ENCODE assay signal across 8 mouse cellular contexts in the genomic region with DNA sequence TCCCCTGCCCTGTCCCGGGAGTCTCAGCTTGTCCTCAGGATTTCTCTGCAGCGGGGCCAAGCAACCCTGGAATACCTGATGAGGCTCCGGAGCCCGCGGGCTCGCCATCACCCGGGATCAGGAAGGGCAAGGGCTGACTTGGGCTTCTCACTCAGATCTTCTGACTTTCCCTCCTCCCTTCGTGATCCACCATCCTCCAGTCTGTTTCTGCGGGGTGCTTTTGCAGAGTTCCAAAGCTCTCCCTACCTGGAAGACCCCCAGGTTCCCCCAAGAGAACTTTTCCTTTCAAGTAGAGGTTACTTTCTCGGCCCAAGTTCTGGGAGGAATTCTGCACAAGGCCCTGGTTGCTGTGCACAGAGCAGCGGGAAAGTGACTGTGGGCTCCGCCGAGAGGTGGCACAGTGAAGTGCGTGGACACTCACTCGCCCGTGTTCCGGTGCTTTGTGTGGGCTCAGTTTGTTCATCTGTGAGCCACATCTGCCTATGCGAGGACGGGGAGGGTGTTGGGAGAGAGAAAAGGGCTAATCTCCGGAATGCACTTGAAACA. TPM values are rescaled to one million over a fixed set of nuclear protein-coding genes. Genes with fewer than 3 reads are reported as not detected.
DNase-seq lines count a peak whose midpoint lies in the region; ATAC-seq and TF ChIP-seq lines count a peak whose summit lies in the region.

No protein-coding gene starts in this region.

- no peaks in the 10 kb centered on the region for H3K36me3 ChIP-seq in ES-Bruce4 (ENCODE audit: control insufficient read depth, insufficient read depth, low read length, poor library complexity, severe bottlenecking)
- no peaks in the 10 kb centered on the region for H3K36me3 ChIP-seq in forebrain, embryonic 10.5 days (replicated peaks)
- no peaks in the 10 kb centered on the region for H3K36me3 ChIP-seq in heart, postnatal 0 days (replicated peaks; ENCODE audit: control insufficient read depth, insufficient read depth, low read length)
- no peaks in the 10 kb centered on the region for H3K36me3 ChIP-seq in lung, embryonic 15.5 days

- DNase-seq in c-Kit-negative CD71-positive TER-119-positive erythroid progenitor cells, embryonic 14.5 days (ENCODE audit: low read depth, low spot score) = peak; percentile 19
- no peak for DNase-seq in forebrain, embryonic 10.5 days (ENCODE audit: extremely low spot score, low spot score)
- DNase-seq in heart, postnatal 0 days (ENCODE audit: low spot score) = peak; percentile 56
- peak; percentile 55 to 71 for DNase-seq in kidney, postnatal 4 days
- peak; percentile 22 for DNase-seq in ovary, postnatal 10 days (ENCODE audit: low spot score)
- DNase-seq in thymus, postnatal 14 days = peak; percentile 65

- H3K4me1 ChIP-seq in ES-Bruce4 (ENCODE audit: control insufficient read depth, insufficient read depth, low read length) = peaks cover 2% of the 10 kb centered on the region
- peaks cover 30% of the 10 kb centered on the region for H3K4me1 ChIP-seq in forebrain, embryonic 10.5 days
- peaks cover 9% of the 10 kb centered on the region for H3K4me1 ChIP-seq in heart, postnatal 0 days (ENCODE audit: control insufficient read depth, insufficient read depth)
- peaks cover 15% of the 10 kb centered on the region for H3K4me1 ChIP-seq in lung, embryonic 15.5 days

- TF ChIP-seq EP300 in ES-Bruce4 (IDR thresholded peaks at IDR 0.05; ENCODE audit: insufficient read depth, low read depth, low read length) = no peak
- TF ChIP-seq EP300 in heart, postnatal 0 days (IDR thresholded peaks at IDR 0.05; ENCODE audit: low read depth) = no peak; the same call in 1 of the 2 replicates

- under 1% methylated on average over 20 of the region's 20 CpGs for WGBS in forebrain, embryonic 10.5 days
- 1% methylated on average over 20 of the region's 20 CpGs for WGBS in heart, postnatal 0 days
- WGBS in lung, embryonic 15.5 days = 1% methylated on average over 20 of the region's 20 CpGs

- peak overlapping the region; percentile 11 for H3K27ac ChIP-seq in ES-Bruce4 (ENCODE audit: insufficient read depth, low read length)
- peak overlapping the region; percentile 91 for H3K27ac ChIP-seq in forebrain, embryonic 10.5 days
- H3K27ac ChIP-seq in heart, postnatal 0 days (ENCODE audit: low read depth) = peak overlapping the region; percentile 92
- H3K27ac ChIP-seq in lung, embryonic 15.5 days = peak overlapping the region; percentile 86

- peak; percentile 19; the same call in 1 of the 2 replicates for ATAC-seq in heart, postnatal 0 days (ENCODE audit: insufficient read depth, low read depth)
- 0 out of 2 replicates have a peak, but pooled peaks have one; percentile 9 for ATAC-seq in lung, embryonic 15.5 days (ENCODE audit: borderline replicate concordance, extremely low read depth, low FRiP score, low TSS enrichment)

- H3K27me3 ChIP-seq in ES-Bruce4 (ENCODE audit: control insufficient read depth, insufficient read depth, low read length, poor library complexity, severe bottlenecking) = no peaks in the 10 kb centered on the region
- no peaks in the 10 kb centered on the region for H3K27me3 ChIP-seq in forebrain, embryonic 10.5 days (ENCODE audit: poor library complexity, severe bottlenecking)
- no peaks in the 10 kb centered on the region for H3K27me3 ChIP-seq in heart, postnatal 0 days (ENCODE audit: control insufficient read depth, insufficient read depth, low read length)
- no peaks in the 10 kb centered on the region for H3K27me3 ChIP-seq in lung, embryonic 15.5 days

- H3K4me3 ChIP-seq in ES-Bruce4 (ENCODE audit: low read depth, low read length) = peak overlapping the region; percentile 76
- H3K4me3 ChIP-seq in forebrain, embryonic 10.5 days = peak overlapping the region; percentile 90
- H3K4me3 ChIP-seq in heart, postnatal 0 days (ENCODE audit: low read depth, low read length) = peak overlapping the region; percentile 72
- peak overlapping the region; percentile 78 for H3K4me3 ChIP-seq in lung, embryonic 15.5 days

- peak overlapping the region; percentile 82 for H3K9ac ChIP-seq in ES-Bruce4 (ENCODE audit: low read depth, poor library complexity, severe bottlenecking)
- peak overlapping the region; percentile 76 for H3K9ac ChIP-seq in heart, postnatal 0 days (replicated peaks; ENCODE audit: low read depth, low read length)
- peak overlapping the region; percentile 76 for H3K9ac ChIP-seq in lung, embryonic 15.5 days

- peak overlapping the region; percentile 90 for H3K4me2 ChIP-seq in heart, postnatal 0 days (ENCODE audit: low read depth, low read length)
- H3K4me2 ChIP-seq in lung, embryonic 15.5 days = peak overlapping the region; percentile 89

- no peak for TF ChIP-seq CTCF in ES-Bruce4 (IDR thresholded peaks at IDR 0.05; ENCODE audit: low read depth, low read length)
- no peak for TF ChIP-seq CTCF in heart, postnatal 0 days (IDR thresholded peaks at IDR 0.05; ENCODE audit: low read depth)

- TF ChIP-seq POLR2A in ES-Bruce4 (IDR thresholded peaks at IDR 0.05; ENCODE audit: insufficient read depth, low read length) = no peak

- no peaks in the 10 kb centered on the region for H3K9me3 ChIP-seq in ES-Bruce4 (replicated peaks; ENCODE audit: control insufficient read depth, insufficient read depth, low read length, poor library complexity, severe bottlenecking)
- no peaks in the 10 kb centered on the region for H3K9me3 ChIP-seq in forebrain, embryonic 10.5 days
- H3K9me3 ChIP-seq in heart, postnatal 0 days (replicated peaks; ENCODE audit: control insufficient read depth, low read length) = no peaks in the 10 kb centered on the region
- H3K9me3 ChIP-seq in lung, embryonic 15.5 days = no peaks in the 10 kb centered on the region

RNA-seq across cellular contexts. Expression of a gene that starts 0.6 kb away (rescaled TPM):
- 55.8 and 59.5 TPM in 2 replicates for polyA plus RNA-seq in ES-Bruce4 (2011; ENCODE audit: insufficient read depth, insufficient read length, low read depth, missing spikeins)
- 61.9 and 63.2 TPM in 2 replicates for polyA plus RNA-seq in forebrain, embryonic 10.5 days (2016; fragmentation: Nextera tagmentation; extraction: Ambion mirVana)
- total RNA-seq in heart, postnatal 0 days (2014; rRNA removed; ENCODE audit: low replicate concordance) = 32.5 and 95.8 TPM in 2 replicates
- 33.4 and 33.7 TPM in 2 replicates for polyA plus RNA-seq in heart, postnatal 0 days (2015; fragmentation: Nextera tagmentation; extraction: Ambion mirVana)
- polyA plus RNA-seq in lung, embryonic 15.5 days (2015; fragmentation: Nextera tagmentation; extraction: Ambion mirVana) = 38.8 and 39.7 TPM in 2 replicates

Comparison
In these comparisons a context has a peak if more than half of its experiments do, and no peak if none do; other contexts are left out.
1. H3K27ac ChIP-seq: peak in every context shown above with its lines; median percentile 92 in heart, postnatal 0 days; 91 in forebrain, embryonic 10.5 days; 86 in lung, embryonic 15.5 days; 11 in ES-Bruce4.